Mouse (Mus musculus) yolk sac, embryonic 10.5 days (tissue): Measurements from ENCODE around the gene Pml.
A peak's percentile ranks its signal among the peaks of the same experiment; 100 is the strongest.
"Not testable (repeated sequence)": the region's sequence is repeated elsewhere in the genome, so short reads cannot be mapped to it uniquely, and the experiment has no call there.

Experiments used
- DNase-seq: peaks from one replicate; pipeline ENCODE4 v3.0.0-alpha.2; 2017; ENCODE audit warnings: low spot score

The Pml gene

DNA sequence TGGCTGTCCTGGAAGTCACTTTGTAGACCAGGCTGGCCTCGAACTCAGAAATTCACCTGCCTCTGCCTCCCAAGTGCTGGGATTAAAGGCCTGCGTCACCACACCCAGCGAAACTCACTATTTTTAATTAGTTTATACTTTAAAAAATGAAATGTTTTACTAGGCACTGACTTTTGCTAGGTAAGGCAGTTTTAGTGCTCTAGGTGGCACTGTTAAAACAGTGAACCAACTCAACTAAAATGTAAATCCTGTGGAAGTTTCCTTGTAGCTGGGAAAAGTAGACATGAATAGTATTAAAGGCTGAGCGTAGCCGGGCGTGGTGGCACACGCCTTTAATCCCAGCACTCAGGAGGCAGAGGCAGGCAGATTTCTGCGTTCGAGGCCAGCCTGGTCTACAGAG lies 22.0 kb upstream of the Pml start:
- not testable (repeated sequence) for DNase-seq

GRCm38 (mm10) chr9:58271109-58271508 lies 21.5 kb upstream of the Pml start:
- DNase-seq: no peak

GRCm38 (mm10) chr9:58270081-58270480 lies 20.5 kb upstream of the Pml start:
- DNase-seq: no peak

DNA sequence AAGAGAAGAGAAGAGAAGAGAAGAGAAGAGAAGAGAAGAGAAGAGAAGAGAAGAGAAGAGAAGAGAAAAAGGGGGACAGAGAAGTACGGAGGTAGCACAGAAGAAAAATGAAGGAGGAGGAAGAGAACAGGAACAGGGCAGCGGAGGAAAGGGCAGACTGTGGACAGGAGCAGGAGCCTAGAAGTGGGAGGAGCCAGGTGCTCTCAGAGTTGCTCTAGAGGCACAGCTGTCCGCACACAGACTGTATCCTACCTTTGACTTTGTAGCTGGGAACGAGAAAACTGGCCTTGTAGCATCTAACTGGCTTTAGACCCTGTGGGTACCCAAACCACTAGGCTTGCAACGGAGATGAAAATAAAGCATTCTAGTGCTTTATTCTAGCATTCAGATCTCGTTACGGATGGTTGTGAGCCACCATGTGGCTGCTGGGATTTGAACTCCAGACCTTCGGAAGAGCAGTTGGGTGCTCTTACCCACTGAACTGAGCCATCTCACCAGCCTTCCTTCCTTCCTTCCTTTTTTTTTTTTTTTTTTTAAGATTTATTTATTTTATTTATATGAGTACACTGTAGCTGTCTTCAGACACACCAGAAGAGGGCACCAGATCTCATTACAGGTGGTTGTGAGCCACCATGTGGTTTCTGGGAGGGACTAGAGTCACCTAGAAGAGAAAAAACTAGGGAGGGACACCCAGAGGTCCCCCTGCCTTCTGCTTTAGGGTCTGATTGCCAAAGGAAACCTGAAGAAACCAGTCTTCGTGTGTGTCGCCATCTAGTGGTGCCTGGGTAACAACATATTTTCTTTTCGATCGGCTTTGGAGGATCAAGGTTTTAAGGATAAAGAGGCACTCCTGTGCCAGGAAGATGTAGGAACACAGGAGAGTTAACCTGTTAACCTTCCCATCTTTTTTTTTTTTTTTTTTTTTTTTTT lies 19.1 kb upstream of the Pml start:
- peak; percentile 40 for DNase-seq

GRCm38 (mm10) chr9:58267046-58267445 lies 17.5 kb upstream of the Pml start:
- DNase-seq: no peak

DNA sequence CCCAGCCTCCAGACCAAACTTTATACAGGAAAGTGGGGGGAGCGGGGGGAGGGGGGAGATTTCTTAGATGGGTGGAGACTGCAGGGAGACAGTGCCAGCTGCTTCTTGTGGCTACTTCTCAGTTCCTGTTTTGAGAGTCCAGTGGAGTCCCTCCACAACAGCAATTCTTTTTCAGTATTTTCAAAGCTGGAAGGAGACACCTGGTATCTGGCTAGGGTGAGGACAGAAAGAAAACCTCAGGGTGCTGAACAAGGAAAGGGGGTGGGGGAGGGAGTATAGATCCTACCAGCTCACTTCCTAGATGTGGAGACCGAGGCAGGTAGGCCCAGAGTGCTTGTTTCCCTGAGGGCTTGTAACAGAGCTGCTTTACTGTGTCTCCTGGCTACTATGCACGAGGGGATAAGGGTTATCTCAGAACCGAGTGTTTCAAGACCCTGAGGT lies 17.0 kb upstream of the Pml start:
- no peak for DNase-seq

- no peak for DNase-seq
Observed at GRCm38 (mm10) chr9:58265368-58265767, 15.8 kb upstream of the Pml start.

DNA sequence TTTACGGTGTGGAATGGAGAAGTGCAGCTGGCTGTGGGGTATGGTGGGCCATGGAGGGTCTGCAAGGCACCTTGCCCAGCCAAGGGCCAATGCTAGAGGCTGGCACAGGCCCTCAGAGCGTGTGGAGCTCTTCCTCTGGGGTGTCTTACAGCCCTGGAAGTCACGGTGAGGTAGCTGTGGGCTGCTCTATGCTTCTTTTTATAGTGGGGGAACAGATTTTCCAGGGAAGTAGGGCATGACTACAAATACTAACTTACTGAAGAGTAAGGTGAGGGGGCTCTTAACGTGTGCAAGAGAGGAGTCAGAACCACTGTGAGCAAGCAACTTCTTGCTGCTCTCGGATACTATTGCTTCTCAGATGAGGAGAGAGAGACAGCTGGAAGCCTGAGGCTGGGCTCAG lies 12.9 kb upstream of the Pml start:
- DNase-seq: no peak

GRCm38 (mm10) chr9:58255704-58256685 lies 6.4 kb upstream of the Pml start:
- DNase-seq: no peak

DNA sequence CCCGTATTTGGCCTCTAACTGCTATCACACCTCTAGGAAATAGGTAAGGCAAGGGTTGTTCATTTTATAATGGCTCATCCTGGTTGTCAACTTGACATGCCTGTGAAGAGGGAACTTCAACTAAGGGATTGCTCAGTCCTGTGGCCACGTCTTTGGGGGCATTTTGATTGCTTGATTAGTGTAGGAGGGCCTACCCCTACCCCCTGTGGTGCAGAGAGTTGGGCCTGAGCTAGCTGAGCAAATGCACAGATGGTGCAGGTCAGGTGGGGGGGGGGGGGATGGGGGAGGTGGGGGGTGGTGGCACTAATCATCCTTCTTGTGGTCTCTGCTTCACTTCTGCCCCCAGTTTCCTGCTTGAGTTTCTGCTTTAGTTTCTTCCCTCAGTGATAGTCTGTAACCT lies 5.5 kb upstream of the Pml start:
- no peak for DNase-seq

GRCm38 (mm10) chr9:58253805-58254122 lies 4.2 kb upstream of the Pml start:
- DNase-seq: not testable (repeated sequence)

DNA sequence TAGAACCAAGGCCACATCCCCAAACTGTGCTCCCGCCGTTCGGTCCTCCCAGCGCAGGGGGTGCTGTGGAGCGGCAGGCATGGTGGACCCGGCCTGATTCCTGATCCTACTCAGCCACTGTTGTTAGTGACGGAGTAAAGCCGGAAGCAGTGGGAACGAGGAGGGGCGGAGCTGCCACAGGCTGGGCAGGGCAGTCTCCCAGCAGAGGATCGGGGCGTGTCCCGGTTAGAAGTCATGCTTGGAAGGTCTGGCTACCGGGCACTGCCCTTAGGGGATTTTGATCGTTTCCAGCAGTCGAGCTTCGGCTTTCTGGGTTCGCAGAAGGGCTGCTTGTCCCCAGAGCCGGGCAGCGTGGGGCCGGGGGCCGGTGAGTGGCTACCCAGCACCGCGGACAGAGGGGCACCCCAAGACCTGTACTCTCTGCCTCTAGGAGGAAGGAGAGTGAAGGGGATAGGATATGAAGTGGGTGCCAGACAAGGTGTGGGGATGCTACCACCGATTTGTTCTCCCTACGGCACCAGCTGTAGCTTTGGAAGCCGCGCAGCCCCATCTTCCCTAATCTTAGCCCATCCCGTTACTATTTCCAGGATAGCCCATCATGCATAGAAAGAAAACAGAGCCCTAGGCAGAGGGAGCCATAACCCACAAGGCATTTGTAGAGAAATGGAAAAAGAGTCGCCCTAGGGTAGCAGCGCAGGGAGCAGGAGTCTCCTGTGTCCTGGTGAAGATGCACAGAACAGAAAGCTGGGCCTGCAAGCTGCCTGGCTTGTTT lies 3.6 kb upstream of the Pml start, which contains the start of gene Stoml1:
Gene Stoml1 (plus strand): TSS at position 132 of the 772 bp plus-strand sequence.
- DNase-seq: peak; percentile 93

- not testable (repeated sequence) for DNase-seq
Observed at GRCm38 (mm10) chr9:58250730-58251129, 1.1 kb upstream of the Pml start.

- DNase-seq: no peak
Observed at GRCm38 (mm10) chr9:58250322-58250721, 736 bp upstream of the Pml start.

DNA sequence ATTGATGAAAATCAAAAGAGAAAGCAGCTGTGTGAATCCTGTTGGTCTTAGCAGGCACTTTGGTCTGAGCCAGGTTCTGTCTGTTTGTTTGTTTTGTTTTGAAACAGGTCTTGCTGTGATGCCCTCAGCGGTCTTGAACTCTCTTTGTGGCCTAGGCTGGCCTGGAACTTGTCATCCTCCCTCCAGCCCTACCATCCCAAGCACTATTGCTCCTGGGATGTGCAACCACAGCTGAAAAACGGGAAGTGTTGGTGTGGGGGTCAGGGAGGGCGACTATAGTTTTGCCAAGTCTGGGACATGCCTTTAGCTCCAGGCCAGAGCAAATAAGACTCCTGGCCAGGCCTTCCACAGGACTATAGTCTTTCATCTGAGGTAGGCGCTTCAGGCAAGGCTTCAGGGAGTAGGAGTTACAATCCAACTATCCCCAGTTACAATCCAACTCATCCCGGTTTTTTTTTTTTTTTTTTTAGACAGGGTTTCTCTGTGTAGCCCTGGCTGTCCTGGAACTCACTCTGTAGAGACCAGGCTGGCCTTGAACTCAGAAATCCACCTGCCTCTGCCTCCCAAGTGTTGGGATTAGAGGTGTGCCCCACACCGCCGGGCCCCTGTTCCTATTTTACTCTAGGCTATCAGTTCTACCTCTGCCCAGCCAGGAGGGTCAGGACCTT lies 706 bp downstream of the Pml start:
- DNase-seq: no peak

- peak; percentile 65 for DNase-seq
Observed at GRCm38 (mm10) chr9:58247064-58247759, 2.4 kb downstream of the Pml start.

DNA sequence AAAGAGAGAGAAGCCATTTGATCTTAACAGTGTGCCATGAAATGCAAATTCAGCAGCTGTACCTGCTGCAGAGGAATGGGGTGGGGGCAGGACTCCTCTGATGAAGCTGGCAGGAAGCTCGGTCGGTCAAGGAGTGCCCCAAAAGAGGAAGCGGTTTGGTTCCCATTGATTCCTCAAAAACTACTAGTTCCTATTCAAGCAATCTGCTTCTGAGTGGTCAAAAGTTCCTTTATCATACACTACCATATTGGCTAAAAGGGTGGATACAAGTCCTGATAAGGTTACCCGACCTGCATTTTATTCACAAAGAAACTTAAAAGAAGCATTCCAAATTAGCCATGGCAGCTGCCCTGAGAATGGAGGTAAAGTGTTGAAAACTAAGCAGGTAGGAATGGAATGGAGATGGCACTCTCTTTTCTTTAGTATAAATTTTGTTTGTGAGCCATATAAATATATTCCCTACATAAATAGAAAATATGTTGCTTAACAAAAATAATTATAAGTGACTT lies 3.4 kb downstream of the Pml start:
- DNase-seq: no peak

DNA sequence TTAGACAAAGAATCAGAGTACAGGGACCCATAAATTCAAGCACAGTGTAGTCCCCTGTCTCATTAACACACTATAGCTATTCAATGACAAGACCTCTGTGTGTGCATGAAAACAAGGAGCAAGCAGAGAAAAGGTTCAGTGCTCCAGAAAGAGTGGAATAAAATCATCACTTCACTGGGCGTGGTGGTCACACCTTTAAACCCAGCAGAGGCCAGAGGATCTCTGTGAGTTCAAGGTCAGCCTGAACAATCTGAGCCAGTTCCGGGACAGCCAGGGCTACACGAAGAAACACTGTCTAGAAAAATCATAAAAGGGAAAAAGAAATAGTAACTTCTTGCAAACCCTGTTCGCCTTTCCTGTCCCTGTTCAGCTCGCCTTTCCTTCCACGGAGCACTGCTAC lies 5.9 kb downstream of the Pml start:
- DNase-seq: no peak

DNA sequence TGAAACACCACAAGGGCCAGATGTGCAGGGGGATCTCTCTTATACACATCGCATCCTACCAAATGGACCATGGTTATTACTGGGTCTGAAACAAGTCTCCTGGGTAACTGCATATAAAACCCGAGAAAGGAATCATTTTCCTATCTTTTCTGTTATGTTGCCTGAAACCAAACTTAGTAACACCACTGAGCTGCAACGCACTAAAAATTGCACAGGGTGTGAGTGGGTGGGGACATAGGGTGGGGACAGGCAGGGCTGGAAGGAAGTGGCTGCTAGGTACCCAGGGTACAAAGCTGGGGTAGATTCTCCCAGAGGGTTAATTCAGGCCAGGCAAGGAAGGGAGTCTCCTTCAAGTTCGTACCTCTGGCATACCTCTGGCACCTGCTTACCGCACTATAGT lies 6.9 kb downstream of the Pml start:
- DNase-seq: no peak

- DNase-seq: peak; percentile 32
Observed at GRCm38 (mm10) chr9:58241780-58242485, 7.7 kb downstream of the Pml start.
